Mouse (Mus musculus): ENCODE results near the gene Gfi1.

The Gfi1 gene

DNA sequence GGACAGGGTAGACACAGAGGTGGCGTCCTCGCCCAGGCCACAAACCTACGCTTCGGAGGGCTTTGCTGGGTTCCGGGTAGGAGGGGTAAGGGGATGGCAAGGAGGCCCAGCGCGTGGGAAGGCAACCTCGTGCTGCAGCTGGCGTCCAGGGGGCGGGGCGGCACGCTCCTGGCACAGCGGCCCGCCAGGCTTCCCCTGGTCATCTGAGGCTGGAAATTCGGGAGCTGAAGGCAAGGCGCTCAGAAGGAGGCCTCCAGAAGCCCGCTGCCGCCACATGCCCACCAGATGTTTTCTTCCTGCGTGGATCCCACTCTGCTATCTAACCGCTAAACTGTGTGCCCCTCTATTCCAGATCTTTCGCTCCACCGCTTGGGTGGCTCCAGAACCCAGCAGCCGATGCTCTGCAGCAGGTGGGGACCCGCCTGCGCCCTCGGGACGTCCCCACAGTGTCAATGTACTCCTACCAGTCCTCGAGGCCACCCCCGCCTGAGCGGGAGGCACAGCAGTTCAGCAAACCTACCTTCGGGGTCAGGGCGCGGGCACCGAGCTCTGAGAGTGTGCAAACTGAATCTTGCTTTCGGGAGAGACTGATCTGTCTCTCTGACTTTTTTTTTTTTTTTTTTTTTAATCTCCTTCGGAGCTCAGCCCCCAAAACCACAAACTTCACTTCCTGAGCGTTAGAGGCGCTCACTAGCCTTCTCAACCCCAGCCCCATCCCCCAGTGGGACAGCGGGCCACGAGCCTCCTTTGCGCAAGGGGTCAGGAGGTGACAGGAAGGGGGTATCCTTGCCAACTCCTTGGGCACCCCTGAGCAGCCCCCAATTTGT lies at the start of gene Gfi1:
Gfi1 (minus strand) TSS at position 602 of the 827 bp plus-strand sequence.
- no peak for DNase-seq (ENCODE audit: low read depth)

GRCm38 (mm10) chr5:107772049-107772448 lies 46.2 kb upstream of the Gfi1 start:
- DNase-seq (ENCODE audit: low read depth) = no peak

- no peak for DNase-seq (ENCODE audit: low read depth)
Observed at GRCm38 (mm10) chr5:107768224-107768623, 42.4 kb upstream of the Gfi1 start.

DNA sequence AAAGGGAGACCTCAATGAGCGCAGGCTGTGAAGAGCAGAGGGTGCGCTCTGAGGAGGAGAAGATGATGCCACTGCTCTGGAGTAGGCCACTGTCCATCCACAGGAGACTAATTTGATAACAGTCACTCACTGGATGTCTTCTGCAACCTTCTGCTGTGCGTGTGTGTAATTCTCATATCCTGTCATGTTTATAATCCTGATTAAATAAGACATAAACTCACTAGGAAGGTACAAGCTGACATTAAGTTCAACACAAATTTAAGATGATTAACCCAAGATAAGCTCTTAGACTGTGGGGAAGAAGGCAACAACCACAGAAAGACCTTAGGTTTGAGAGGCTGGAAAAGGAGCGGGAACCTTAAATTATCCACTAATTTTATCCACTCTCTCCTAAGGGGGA lies 40.1 kb upstream of the Gfi1 start:
- no peak for DNase-seq (ENCODE audit: low read depth)

GRCm38 (mm10) chr5:107764486-107764885 lies 38.6 kb upstream of the Gfi1 start:
- no peak for DNase-seq (ENCODE audit: low read depth)

GRCm38 (mm10) chr5:107763674-107764073 lies 37.8 kb upstream of the Gfi1 start:
- DNase-seq (ENCODE audit: low read depth) = no peak

DNA sequence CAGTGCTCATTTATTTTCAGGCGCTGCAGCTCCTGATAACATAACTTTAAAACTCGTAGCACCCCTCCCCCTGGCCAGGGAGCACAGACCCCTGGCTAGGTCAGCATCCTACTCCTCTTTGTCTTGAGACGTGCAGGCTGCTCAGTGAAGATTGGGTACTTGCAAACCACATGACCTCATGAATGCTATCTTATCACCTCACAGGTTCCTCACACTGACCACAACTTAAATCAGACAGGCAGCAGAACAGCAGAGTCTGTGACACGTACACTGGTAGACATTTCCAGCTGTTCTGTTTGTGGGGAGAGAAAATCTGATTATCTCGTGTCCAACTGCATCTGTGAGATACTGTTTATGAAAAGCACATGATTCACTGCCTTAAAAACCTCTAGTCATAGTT lies 33.3 kb upstream of the Gfi1 start:
- peak; percentile 43 for DNase-seq (ENCODE audit: low read depth)

- no peak for DNase-seq (ENCODE audit: low read depth)
Observed at GRCm38 (mm10) chr5:107756072-107756471, 30.2 kb upstream of the Gfi1 start.

DNA sequence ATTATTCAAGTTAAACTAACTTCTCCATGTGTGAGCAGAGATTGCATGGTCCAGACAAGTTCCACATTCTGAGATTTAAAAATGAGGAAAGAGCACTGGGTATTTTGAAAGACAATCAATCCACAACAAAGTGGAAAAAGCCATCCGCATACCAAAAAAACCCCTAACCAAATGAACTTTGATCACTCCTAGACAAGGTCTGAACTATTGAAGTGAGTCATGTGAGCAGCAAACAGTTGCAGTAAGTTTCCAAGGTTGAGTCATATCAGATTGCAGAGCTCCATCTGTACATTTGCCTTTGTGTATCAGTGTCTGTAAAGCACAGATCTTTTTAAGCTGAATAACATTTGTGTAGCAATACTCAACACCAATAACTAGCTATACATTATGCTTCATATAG lies 28.9 kb upstream of the Gfi1 start:
- peak; percentile 46 for DNase-seq (ENCODE audit: low read depth)

DNA sequence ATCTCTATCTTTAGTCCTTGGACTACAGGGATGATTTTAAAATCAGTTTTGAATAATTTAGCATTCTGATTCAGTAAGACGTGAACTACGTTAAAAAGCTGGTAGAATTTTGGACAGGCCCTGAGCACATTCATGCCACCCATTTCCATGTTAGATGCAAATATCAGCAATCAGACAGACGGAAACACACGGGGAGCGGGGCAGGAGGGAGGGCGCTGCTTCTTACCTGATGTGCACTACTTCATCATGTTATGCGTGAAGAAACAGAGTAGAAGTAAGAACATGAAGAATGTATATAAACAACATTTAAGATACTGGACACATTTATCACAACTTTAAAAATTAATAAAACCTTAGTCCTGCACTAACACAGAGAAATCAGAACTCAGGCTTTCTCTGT lies 27.8 kb upstream of the Gfi1 start:
- no peak for DNase-seq (ENCODE audit: low read depth)

GRCm38 (mm10) chr5:107749229-107749916 lies 23.5 kb upstream of the Gfi1 start:
- DNase-seq (ENCODE audit: low read depth) = peak; percentile 90

GRCm38 (mm10) chr5:107739023-107739422 lies 13.2 kb upstream of the Gfi1 start:
- no peak for DNase-seq (ENCODE audit: low read depth)

DNA sequence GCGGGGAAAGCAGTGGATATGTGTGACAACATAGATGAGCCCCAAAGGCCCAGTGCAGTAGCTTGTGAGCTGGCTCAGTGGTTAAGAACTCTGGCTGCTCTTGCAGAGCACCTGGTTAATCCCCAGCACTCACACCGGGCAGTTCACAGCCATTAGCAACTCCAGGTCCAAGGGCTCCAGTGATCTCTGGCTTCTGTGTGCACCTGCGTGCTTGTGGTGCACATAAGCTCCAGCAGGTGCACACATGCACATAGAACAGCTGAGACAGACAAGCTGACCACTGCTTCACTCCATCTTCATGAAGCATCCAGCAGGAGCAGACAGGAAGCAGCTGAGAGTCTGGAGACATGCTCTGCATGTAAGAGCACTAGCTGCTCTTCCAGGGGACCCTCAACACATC lies 12.5 kb upstream of the Gfi1 start:
- no peak for DNase-seq (ENCODE audit: low read depth)

- no peak for DNase-seq (ENCODE audit: low read depth)
Observed at GRCm38 (mm10) chr5:107736171-107736570, 10.3 kb upstream of the Gfi1 start.

DNA sequence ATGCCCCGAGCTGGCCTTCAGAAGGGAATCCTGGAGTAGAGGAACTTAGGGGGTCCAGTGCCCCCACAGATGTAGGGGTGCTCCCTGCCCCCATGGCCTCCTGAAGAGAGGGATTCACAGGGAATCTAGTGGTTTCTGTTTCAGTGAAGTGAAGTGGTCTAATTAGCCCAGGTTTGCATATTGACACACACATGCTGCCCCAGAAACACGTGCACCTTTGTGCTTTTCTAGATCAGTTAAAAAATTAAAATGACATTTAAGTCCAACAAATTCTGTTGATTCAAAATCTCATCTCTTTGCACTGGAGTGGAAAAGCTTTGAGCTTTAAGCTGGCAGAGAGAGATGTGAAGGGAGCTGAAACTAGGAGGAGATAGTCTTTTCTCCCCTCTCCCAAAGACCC lies 6.0 kb upstream of the Gfi1 start:
- DNase-seq (ENCODE audit: low read depth) = no peak

- DNase-seq (ENCODE audit: low read depth) = no peak
Observed at GRCm38 (mm10) chr5:107731408-107731807, 5.6 kb upstream of the Gfi1 start.

- no peak for DNase-seq (ENCODE audit: low read depth)
Observed at GRCm38 (mm10) chr5:107727007-107727402, 1.2 kb upstream of the Gfi1 start.

DNA sequence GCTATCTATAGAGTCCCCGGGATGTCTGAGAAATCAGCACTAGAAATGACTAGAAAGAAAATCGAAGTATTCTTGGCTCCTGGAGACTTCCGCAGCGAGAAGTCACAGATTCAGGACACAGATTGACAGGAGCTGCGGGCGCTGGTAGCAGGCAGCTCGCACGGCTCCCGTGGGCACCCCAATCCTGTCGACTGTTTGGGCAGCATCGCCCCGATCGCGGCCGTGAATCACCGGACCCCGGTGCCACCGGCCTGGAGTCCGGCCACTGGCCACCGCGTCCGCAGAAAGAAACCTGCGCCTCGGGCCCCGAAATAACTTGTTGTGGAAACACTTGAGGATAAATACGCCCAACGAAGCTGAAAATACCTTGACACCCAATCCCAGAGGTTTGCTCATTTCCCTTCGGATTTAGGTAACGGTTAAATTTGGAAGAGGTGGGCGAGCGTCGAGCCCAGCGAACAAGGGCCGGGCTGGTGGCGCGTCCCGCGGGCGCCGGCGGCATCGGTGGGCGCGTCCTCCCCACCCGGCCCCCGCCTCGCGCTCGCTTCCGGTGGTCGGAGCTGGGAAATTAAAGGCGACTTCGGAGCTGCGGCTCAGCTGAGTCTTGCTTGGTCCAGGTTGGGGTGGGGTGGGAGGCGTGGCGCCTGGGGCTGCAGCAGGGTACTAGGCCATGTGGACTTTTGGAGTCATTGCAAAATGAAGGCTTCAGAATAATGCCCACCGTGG lies 608 bp upstream of the Gfi1 start:
- no peak for DNase-seq (ENCODE audit: low read depth)

DNA sequence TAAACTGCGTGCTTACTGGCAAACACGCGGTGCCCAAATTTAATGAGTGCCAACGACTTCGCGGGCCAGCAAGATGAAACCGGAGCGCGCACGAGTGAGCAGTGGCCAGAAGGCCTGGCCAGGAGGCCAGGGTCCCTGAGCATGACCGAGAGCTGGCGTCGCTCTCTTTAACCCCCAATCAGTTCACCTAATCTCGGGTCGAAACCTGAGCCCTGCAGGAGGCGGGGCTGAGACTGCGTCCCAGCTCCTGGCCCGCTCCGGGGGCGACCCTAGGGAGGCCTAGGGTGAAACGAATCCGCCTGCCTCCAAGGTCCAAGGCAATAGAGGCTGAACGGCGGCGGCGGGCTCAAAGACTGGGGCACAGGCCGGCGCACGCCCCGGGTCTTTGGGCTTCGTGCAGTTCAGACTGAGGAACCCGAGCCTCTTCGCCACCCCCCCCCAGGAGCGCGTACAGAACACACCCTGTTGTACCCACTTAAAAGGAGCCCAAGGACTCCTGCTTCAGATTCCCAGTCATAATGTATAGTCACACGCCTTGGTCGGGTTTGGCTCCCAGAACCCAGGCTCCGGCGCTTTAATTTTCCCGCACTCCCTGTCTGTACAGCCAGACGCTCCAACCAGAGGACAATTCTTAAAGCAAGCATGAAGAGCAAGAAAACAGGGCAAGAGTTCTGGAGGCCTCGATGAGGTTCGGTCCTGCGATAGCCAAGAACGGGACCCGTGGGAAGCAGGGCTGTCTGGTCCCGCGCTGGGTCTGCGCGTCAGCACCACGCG lies 988 bp downstream of the Gfi1 start:
- no peak for DNase-seq (ENCODE audit: low read depth)

GRCm38 (mm10) chr5:107723541-107724511 lies 2.0 kb downstream of the Gfi1 start:
- no peak for DNase-seq (ENCODE audit: low read depth)
